Mouse (Mus musculus) layer of hippocampus, postnatal 10 days (tissue): ENCODE results near the gene Hoga1. TPM values are rescaled to one million over a fixed set of nuclear protein-coding genes. Genes with fewer than 3 reads are reported as not detected.
A peak's percentile ranks its signal among the peaks of the same experiment; 100 is the strongest.

ENCODE experiments used
- DNase-seq, 2 experiments: peaks; one replicate each; pipeline ENCODE4 v3.0.0; 2021; ENCODE audit warnings: low spot score in 2 of 2
- total RNA-seq, 2 experiments: library from RNA; stranded (reverse); gene quantifications; 2 replicates each; pipeline ENCODE4 v1.2.3; 2021

Gene Hoga1
- total RNA-seq, 2 experiments from 2014 or later, result 9.1 to 9.3 TPM

- no peak for DNase-seq
Observed at GRCm38 (mm10) chr19:42021681-42022541, 23.5 kb upstream of the Hoga1 start.

- DNase-seq, result no peak
Observed at GRCm38 (mm10) chr19:42022542-42022848, 22.9 kb upstream of the Hoga1 start.

DNA sequence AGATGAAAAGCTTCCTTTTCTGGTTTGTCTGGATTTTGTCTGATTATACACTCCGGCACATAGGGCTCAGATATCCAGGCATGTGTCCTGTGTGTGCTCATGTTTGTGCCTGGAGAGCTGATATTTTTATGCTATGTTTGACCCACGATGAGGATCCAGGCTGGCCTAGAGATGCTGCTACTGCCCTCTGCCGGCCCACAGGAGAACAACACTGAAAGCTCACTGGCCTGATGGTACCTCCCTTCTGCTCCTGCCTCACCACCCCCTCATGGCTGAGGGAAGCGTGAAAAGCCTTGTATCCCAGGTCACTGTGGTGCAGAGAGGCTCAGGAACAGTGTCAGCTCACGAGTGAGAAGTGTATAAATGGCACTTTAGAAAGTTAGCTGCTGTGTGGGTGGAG, 19.3 kb upstream of the Hoga1 start:
- peak; percentile 88 to 91 for DNase-seq

- DNase-seq, result no peak
Observed at GRCm38 (mm10) chr19:42031112-42031511, 14.3 kb upstream of the Hoga1 start.

GRCm38 (mm10) chr19:42033611-42034010, 11.8 kb upstream of the Hoga1 start:
- DNase-seq, result peak; percentile 25 to 31

GRCm38 (mm10) chr19:42034146-42034775, 11.1 kb upstream of the Hoga1 start:
- DNase-seq, result peak; percentile 51 to 61

- DNase-seq, result no peak
Observed at GRCm38 (mm10) chr19:42034881-42035455, 10.4 kb upstream of the Hoga1 start.

DNA sequence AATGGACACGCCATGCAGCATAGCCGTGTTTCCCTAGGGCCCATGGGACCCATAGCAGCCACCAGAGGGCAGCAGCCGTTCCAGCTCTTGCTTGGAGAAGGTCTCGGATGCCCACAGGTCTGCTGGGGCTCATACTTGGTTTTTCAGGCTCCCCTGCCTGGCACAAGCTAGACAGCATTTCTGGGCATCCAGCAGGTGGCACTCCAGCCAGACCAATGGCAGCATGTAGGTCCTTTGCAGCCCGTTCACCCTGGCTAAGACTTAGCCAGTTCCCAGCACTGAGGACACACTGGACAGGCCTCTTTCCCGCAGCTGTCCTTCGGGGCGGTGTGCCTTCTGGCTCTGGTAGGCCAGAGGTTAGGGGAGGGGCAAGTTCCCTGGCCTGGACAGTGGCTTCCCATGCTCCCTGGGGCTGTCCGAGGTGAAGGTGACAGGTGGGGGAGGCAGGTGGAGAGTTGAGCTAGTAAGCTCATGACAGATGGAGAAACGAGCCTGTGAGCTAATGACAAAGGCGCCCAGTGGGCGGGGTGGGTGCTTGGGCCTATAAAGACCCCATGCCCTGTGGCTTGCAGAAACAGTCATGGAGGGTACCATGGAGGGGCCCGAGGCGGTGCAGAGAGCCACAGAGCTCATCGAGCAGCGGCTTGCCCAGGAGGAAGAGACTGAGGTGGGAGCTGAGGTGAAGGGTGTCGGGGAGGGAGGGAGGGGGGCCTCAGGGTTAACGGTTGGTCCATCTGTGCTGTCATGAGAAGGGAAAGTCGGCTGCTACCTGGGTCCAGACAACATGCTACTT, 9.8 kb upstream of the Hoga1 start, which contains the start of gene Ankrd2:
TSS of gene Ankrd2 (plus strand) at position 545 of the 793 bp plus-strand sequence.
- DNase-seq, result peak; percentile 84 to 87

- DNase-seq, result no peak
Observed at GRCm38 (mm10) chr19:42036357-42036756, 9.1 kb upstream of the Hoga1 start.

- DNase-seq, result no peak
Observed at GRCm38 (mm10) chr19:42037167-42037702, 8.2 kb upstream of the Hoga1 start.

- no peak for DNase-seq
Observed at GRCm38 (mm10) chr19:42038310-42038709, 7.1 kb upstream of the Hoga1 start.

GRCm38 (mm10) chr19:42043988-42044387, 1.4 kb upstream of the Hoga1 start:
- no peak for DNase-seq

- DNase-seq, result no peak
Observed at GRCm38 (mm10) chr19:42050251-42050650, 4.8 kb downstream of the Hoga1 start.

GRCm38 (mm10) chr19:42051351-42051750, 5.9 kb downstream of the Hoga1 start:
- no peak for DNase-seq

- DNase-seq, result no peak
Observed at GRCm38 (mm10) chr19:42051948-42052347, 6.5 kb downstream of the Hoga1 start, which contains the start of gene 4933411K16Rik. Gene 4933411K16Rik, plus strand, starts transcription at chr19:42052248.

- DNase-seq, result no peak
Observed at GRCm38 (mm10) chr19:42054255-42054654, 8.8 kb downstream of the Hoga1 start.

- no peak for DNase-seq
Observed at GRCm38 (mm10) chr19:42055881-42056280, 10.5 kb downstream of the Hoga1 start.

DNA sequence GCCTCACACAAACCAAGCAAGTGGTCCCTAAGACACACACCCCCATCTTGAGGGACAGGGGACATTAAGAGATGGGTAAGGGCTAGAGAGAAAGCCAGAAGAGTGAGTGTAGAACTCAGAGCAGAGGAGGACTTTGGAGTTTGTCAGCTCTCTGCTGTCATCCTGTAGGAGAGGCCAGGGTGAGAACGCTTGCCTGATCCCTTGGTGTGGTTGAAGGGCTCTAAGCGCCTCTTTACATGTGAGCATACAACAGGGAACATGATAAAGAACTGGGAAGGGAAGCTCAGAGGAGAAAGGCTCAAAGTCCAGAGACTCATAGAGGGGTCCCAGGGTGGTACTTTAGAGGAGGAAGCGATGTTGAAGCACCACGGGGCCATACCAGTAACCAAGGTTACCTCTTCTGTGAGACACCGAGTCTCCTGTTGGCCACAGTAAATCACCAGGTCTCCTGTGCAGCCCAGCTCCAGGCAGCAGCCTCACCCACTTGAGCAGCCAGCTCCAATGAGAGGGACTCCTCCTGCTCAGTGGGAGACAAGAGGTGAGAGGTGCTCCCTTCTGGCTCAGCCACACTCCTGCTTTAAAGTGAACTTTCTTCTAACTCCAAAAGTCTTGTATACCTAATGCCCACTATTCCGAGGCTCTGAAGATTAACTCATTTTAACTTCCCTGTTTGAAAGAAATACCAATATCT, 11.5 kb downstream of the Hoga1 start:
- no peak for DNase-seq

- no peak for DNase-seq
Observed at GRCm38 (mm10) chr19:42058426-42058825, 13.0 kb downstream of the Hoga1 start.

- DNase-seq, result no peak
Observed at GRCm38 (mm10) chr19:42061443-42061842, 16.0 kb downstream of the Hoga1 start.
